Mouse (Mus musculus) stomach, postnatal 0 days (tissue): Measurements from ENCODE around the gene Tapt1.

ENCODE experiments used
- CTCF ChIP-seq: IDR thresholded peaks from 2 replicates; pipeline ENCODE4 v1.5.1; 2016; ENCODE audit warnings: antibody characterized with exemption, low read depth, mild to moderate bottlenecking, moderate library complexity
- EP300 ChIP-seq: optimal IDR thresholded peaks from 2 replicates; pipeline ENCODE3; 2016; ENCODE audit warnings: antibody characterized with exemption

DNA sequence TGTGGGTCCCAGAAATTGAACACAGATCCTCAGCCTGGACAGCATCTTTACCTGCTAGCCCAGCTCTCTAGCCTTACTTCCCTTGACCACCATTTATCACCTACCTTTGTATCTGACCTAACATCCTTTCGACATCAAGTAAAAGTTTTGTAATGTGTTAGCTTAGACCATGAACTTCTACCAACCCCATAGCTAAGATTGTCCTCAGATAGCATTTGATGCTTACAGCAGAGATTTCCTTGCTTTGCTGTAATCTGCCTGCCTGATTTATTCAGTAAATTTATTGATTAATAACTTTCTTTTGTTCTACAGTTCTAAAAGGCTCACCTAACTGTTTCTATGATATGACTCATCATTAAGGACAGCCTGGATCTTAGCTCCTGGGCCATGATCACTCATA is 15.3 kb upstream of the Tapt1 start:
- TF ChIP-seq CTCF (no peak), EP300 (no peak)
